Mouse (Mus musculus) heart, embryonic 10.5 days (tissue): ENCODE measurements around the gene Mark3. TPM values are rescaled to one million over a fixed set of nuclear protein-coding genes. Genes with fewer than 3 reads are reported as not detected.

ENCODE experiments used
- DNase-seq: peaks from one replicate; pipeline ENCODE4 v3.0.0-alpha.2; 2017; ENCODE audit warnings: low spot score
- H3K27ac ChIP-seq: fragments of 300-500 bp; sonication (generic); 2 replicates; pipeline ENCODE4 v1.5.1; 2016; ENCODE audit warnings: mild to moderate bottlenecking
- H3K27me3 ChIP-seq: fragments of 300-500 bp; sonication (generic); 2 replicates; pipeline ENCODE4 v1.6.1; 2016; ENCODE audit warnings: mild to moderate bottlenecking; ENCODE audit not compliant: poor library complexity, insufficient read depth, severe bottlenecking
- H3K36me3 ChIP-seq: fragments of 300-500 bp; sonication (generic); 2 replicates; pipeline ENCODE4 v1.6.1; 2016; ENCODE audit warnings: mild to moderate bottlenecking, moderate library complexity
- H3K4me1 ChIP-seq: fragments of 300-500 bp; sonication (generic); 2 replicates; pipeline ENCODE4 v1.6.1; 2016; ENCODE audit warnings: mild to moderate bottlenecking
- H3K4me3 ChIP-seq: fragments of 300-500 bp; sonication (generic); 2 replicates; pipeline ENCODE4 v1.5.1; 2016; ENCODE audit warnings: mild to moderate bottlenecking, moderate library complexity
- H3K9me3 ChIP-seq: fragments of 300-500 bp; sonication (generic); 2 replicates; pipeline ENCODE4 v1.6.1; 2016; ENCODE audit warnings: mild to moderate bottlenecking, moderate library complexity
- WGBS: fragments of 180-500 bp; shearing (Covaris S2); methylation state at CpG from one replicate; pipeline ENCODE4 v1.1.7; 2016; 5-methylcytosine and 5-hydroxymethylcytosine counted together
- polyA plus RNA-seq: library from polyadenylated mRNA; unstranded; fragments of >200 nt; fragmentation: Nextera tagmentation; extraction: Ambion mirVana; gene quantifications from 2 replicates; pipeline ENCODE4 v1.2.1, GENCODE M21; 2016

Gene Mark3
- polyA plus RNA-seq, 1 experiment from 2014 or later = 47.9 TPM

DNA sequence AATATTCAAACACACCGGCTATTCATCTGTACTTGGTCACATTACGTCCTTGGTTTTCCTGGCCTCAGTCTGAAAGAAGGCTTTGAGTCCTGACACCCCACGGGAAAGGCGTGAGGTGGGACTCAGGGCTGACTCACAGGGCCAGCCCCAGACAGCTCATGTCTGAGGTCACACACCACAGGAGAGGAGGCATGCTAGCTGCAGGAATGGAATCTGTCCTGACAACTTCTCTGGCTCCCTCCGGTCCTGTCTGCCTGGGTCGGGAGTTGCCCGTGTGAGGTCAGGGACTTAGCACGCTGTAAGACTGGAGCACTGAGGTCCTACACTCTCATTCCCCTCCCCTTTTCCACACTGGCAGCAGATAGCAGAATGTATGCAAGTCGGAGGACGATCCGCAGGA lies 5.5 kb upstream of the Mark3 start:
- Histone ChIP-seq H3K27ac (no peak overlapping the region), H3K4me3 (no peak overlapping the region), H3K9me3 (no peaks in the 10 kb centered on the region), H3K4me1 (peaks cover 16% of the 10 kb centered on the region), H3K27me3 (no peaks in the 10 kb centered on the region), H3K36me3 (no peaks in the 10 kb centered on the region)
- DNase-seq = no peak
- WGBS = 48% methylated on average over 11 of the region's 11 CpGs

- peaks cover 29% of the 10 kb centered on the region for H3K4me1 ChIP-seq
- peaks cover 2% of the 10 kb centered on the region; the same call in 1 of the 2 replicates for H3K36me3 ChIP-seq
- DNase-seq = no peak
- H3K4me3 ChIP-seq = no peak overlapping the region
- H3K27ac ChIP-seq = no peak overlapping the region
- 66% methylated on average over 7 of the region's 7 CpGs for WGBS
- no peaks in the 10 kb centered on the region for H3K9me3 ChIP-seq
- H3K27me3 ChIP-seq = no peaks in the 10 kb centered on the region
Observed at GRCm38 (mm10) chr12:111572406-111572805, 1.9 kb upstream of the Mark3 start.

DNA sequence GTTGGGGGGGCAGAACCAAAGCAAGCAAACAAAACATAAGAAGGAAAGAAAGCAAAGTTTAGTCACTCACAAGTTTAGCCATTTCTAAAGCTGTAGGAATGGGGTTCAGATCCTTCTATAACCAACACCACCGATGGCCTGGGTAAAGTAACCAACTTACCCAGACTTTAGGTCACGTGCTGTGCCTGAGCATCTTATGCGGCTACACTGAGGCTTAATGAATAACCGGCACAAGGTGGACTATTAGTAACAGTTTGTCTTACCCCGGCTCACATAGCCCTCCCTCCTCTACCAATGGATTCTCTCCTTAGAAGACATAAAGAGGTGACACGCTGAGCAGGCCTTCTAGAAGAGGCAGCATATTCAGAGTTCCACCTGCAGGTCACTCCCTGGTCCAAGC lies 1.0 kb upstream of the Mark3 start:
- Histone ChIP-seq H3K27ac (no peak overlapping the region), H3K9me3 (no peaks in the 10 kb centered on the region), H3K4me1 (peaks cover 29% of the 10 kb centered on the region), H3K4me3 (peak overlapping the region; percentile 100), H3K36me3 (peaks cover 3% of the 10 kb centered on the region; the same call in 1 of the 2 replicates), H3K27me3 (no peaks in the 10 kb centered on the region)
- no peak for DNase-seq
- 59% methylated on average over 6 of the region's 6 CpGs for WGBS

DNA sequence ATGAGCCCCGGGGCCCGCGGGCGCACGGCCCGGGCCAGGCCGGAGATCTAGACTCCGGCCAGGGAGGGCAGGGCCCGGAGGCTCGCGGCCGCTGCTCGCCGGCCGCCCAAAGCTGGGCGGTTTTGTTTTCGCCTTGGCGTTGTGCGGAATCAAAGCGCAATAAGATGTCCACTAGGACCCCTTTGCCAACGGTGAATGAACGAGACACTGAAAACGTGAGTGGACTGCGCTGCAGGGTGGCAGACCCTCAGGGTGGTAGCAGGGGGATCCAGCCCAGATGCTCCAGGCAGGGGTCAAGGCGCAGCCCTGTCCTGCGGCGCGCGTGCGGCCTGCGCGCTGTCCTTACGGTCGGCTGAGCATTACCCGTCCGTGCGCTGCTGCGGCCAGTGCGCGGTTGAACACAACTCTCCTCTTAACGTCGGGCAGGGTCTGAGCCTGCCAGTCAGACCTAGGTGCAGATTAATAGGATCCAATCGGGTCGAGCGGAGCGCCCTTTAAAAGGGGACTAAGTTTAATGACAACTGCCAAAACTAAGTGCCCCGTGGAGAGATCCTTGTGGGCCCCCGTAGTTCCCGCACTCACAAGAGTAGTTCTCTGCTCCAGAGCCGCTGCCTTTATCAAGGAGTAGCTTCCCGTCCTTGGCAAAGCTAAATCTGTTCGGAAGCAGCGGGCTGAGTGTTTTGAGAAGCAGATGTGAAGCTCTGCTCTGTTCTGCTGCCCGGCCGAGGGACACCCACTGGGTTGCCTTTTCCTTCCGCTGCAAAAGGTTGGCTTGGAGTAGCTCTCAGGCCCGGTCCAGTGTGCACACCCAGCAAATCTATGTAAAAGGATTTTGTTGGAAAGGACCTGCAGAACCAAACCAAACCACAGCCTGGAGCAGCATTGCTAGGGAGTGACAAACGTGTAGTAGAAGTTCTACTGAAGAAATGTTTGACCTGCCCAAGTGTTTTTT lies 840 bp downstream of the Mark3 start:
- peak overlapping the region; percentile 98 for H3K27ac ChIP-seq
- H3K36me3 ChIP-seq = peaks cover 3% of the 10 kb centered on the region; the same call in 1 of the 2 replicates
- peak; percentile 84 for DNase-seq
- no peaks in the 10 kb centered on the region for H3K9me3 ChIP-seq
- under 1% methylated on average over 58 of the region's 58 CpGs for whole genome bisulfite sequencing
- H3K4me3 ChIP-seq = peak overlapping the region; percentile 100
- H3K27me3 ChIP-seq = no peaks in the 10 kb centered on the region
- H3K4me1 ChIP-seq = peaks cover 25% of the 10 kb centered on the region

DNA sequence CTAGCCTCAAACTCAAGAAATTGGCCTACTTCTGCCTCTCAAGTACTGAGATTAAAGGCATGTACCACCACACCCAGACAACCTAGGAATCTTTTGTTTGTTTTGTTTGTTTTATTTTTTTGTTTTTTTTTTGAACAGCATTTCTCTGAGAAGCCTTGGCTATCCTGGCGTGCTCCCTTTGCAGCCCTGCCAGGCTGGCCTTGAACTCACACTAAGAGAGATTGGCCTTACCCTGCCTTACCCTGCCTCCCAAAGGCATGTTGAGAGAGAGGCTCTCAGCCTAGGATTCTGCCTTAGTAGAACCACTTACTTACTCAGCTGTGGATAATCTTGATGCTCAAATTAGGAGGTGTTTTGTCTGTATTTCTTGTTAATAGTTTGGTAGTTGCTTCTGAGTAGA lies 8.7 kb downstream of the Mark3 start:
- Histone ChIP-seq H3K4me1 (peaks cover 10% of the 10 kb centered on the region), H3K4me3 (no peak overlapping the region), H3K27ac (no peak overlapping the region), H3K9me3 (no peaks in the 10 kb centered on the region), H3K27me3 (no peaks in the 10 kb centered on the region), H3K36me3 (0 out of 2 replicates have a peak, but pooled peaks cover 6% of the 10 kb centered on the region)
- no peak for DNase-seq
- 87% methylated on average over 1 of the region's 1 CpGs for WGBS

DNA sequence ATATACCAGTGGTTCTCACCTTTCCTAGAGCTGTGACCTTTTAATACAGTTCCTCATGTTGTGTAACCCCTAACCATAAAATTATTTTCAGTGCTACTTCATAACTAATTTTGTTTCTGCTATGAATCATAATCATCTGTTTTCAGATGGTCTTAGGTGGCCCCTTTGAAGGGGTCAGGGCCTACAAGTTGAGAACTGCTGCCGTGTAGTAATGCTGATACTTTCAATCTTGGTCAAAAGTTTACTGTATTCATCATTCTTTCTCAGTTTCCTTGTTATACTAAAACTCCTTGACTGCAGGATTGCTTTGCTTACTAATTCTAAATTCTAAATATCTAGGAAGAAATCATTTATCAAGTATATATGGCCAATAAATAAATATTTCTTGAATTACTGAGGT lies 10.1 kb downstream of the Mark3 start:
- Histone ChIP-seq H3K27me3 (no peaks in the 10 kb centered on the region), H3K27ac (no peak overlapping the region), H3K36me3 (0 out of 2 replicates have a peak, but pooled peaks cover 6% of the 10 kb centered on the region), H3K4me1 (peaks cover 14% of the 10 kb centered on the region), H3K4me3 (no peak overlapping the region), H3K9me3 (no peaks in the 10 kb centered on the region)
- 85% methylated on average over 1 of the region's 1 CpGs for WGBS
- no peak for DNase-seq

- 77% methylated on average over 12 of the region's 12 CpGs for WGBS
- no peak overlapping the region for H3K27ac ChIP-seq
- peaks cover 11% of the 10 kb centered on the region for H3K4me1 ChIP-seq
- no peaks in the 10 kb centered on the region for H3K27me3 ChIP-seq
- H3K36me3 ChIP-seq = peaks cover 9% of the 10 kb centered on the region
- H3K4me3 ChIP-seq = no peak overlapping the region
- no peaks in the 10 kb centered on the region for H3K9me3 ChIP-seq
- DNase-seq = no peak
Observed at GRCm38 (mm10) chr12:111587252-111587651, 12.9 kb downstream of the Mark3 start.

- H3K4me1 ChIP-seq = peaks cover 7% of the 10 kb centered on the region; the same call in 1 of the 2 replicates
- H3K36me3 ChIP-seq = peaks cover 57% of the 10 kb centered on the region
- H3K27me3 ChIP-seq = no peaks in the 10 kb centered on the region
- no peak overlapping the region for H3K27ac ChIP-seq
- no peak for DNase-seq
- no peaks in the 10 kb centered on the region for H3K9me3 ChIP-seq
- H3K4me3 ChIP-seq = no peak overlapping the region
- WGBS = 81% methylated on average over 14 of the region's 14 CpGs
Observed at GRCm38 (mm10) chr12:111592407-111593021, 18.2 kb downstream of the Mark3 start.

GRCm38 (mm10) chr12:111593775-111594174 lies 19.5 kb downstream of the Mark3 start:
- Histone ChIP-seq H3K9me3 (no peaks in the 10 kb centered on the region), H3K4me3 (no peak overlapping the region), H3K27me3 (no peaks in the 10 kb centered on the region), H3K27ac (no peak overlapping the region), H3K4me1 (no peaks in the 10 kb centered on the region), H3K36me3 (peaks cover 68% of the 10 kb centered on the region)
- DNase-seq = no peak
- WGBS = 81% methylated on average over 2 of the region's 2 CpGs

DNA sequence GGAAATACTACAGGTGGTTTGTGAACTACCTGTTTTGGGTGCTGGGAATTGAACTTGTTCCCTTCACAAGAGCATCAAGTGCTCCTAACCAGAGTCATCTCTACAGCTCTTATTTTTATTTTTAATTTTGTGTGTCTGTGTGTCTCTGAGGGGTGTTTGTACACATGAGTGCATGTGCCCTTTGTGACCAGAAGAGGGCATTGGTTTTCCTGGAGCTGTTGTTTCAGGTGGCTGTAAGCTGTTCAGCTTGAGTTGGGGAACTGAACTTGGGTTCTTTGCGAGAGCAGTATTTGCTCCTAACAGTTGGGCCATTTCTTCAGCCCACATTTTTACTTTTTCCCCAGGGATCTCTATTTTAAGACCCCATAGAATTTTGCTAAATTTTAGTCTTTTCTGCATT lies 23.0 kb downstream of the Mark3 start:
- Histone ChIP-seq H3K4me1 (no peaks in the 10 kb centered on the region), H3K4me3 (no peak overlapping the region), H3K9me3 (no peaks in the 10 kb centered on the region), H3K27me3 (no peaks in the 10 kb centered on the region), H3K27ac (no peak overlapping the region), H3K36me3 (peaks cover 94% of the 10 kb centered on the region)
- 90% methylated on average over 1 of the region's 1 CpGs for WGBS
- DNase-seq = no peak

DNA sequence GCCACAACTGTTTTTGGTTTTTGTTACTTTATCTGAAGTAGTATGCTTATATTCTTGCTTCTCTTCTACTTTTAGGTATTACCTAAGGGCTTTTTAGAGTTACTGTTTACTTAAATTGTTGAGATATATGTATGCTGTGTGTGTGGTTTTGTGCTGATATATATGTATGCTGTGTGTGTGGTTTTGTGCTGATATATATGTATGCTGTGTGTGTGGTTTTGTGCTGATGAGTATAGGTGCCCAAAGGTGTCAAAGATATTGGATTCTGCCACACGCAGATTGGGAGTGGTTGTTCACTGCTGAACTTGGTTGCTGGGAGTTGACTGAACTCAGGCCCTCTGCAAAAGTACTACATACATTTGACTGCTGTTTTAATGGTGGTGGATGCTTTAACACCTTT lies 24.6 kb downstream of the Mark3 start:
- no peaks in the 10 kb centered on the region for H3K27me3 ChIP-seq
- H3K4me1 ChIP-seq = no peaks in the 10 kb centered on the region
- DNase-seq = no peak
- H3K36me3 ChIP-seq = peaks cover 91% of the 10 kb centered on the region
- no peak overlapping the region for H3K27ac ChIP-seq
- WGBS = 98% methylated on average over 1 of the region's 1 CpGs
- no peaks in the 10 kb centered on the region for H3K9me3 ChIP-seq
- no peak overlapping the region for H3K4me3 ChIP-seq

GRCm38 (mm10) chr12:111599640-111600039 lies 25.3 kb downstream of the Mark3 start:
- no peak overlapping the region for H3K27ac ChIP-seq
- WGBS = 82% methylated on average over 5 of the region's 5 CpGs

DNA sequence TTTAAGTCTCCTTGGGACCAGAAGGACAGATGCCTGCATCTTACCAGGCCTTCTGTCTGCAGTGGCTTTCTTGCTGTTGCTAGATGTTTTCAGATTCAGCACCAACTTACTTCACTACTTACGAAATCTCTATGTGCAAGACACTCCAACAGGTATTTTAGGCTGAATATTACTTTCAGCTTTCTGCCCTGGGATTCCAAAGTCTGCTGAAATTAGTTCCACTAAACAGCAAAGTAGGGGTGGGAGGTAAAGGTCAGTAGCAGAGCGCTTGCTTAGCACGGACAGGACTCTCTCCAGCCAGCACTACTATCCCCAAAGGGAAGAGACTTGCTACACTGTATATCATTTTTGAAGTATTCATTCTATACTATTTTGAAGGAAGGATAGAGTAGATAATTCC lies 29.5 kb downstream of the Mark3 start:
- Histone ChIP-seq H3K4me3 (no peak overlapping the region), H3K4me1 (no peaks in the 10 kb centered on the region), H3K9me3 (no peaks in the 10 kb centered on the region), H3K36me3 (peaks cover 79% of the 10 kb centered on the region), H3K27me3 (no peaks in the 10 kb centered on the region), H3K27ac (no peak overlapping the region)
- no peak for DNase-seq
- 91% methylated on average over 3 of the region's 3 CpGs for WGBS

More at GRCm38 (mm10) chr12:111599640-111600039, 25.3 kb downstream of the Mark3 start:
- Histone ChIP-seq H3K9me3 (no peaks in the 10 kb centered on the region), H3K4me3 (no peak overlapping the region), H3K27me3 (no peaks in the 10 kb centered on the region), H3K36me3 (peaks cover 86% of the 10 kb centered on the region), H3K4me1 (no peaks in the 10 kb centered on the region)
- DNase-seq = no peak
